Mouse (Mus musculus) C2C12 (cell line): ENCODE measurements around the gene Fhit.

Source experiments
- CEBPB ChIP-seq: IDR thresholded peaks from one replicate; pipeline ENCODE4 v1.6.1; 2011; ENCODE audit warnings: low read depth, mild to moderate bottlenecking, control low read depth, moderate library complexity
- CTCF ChIP-seq: IDR thresholded peaks from one replicate; pipeline ENCODE4 v1.5.1; 2011; ENCODE audit not compliant: control insufficient read depth, insufficient read depth, insufficient read length
- MAX ChIP-seq: IDR thresholded peaks from one replicate; pipeline ENCODE4 v1.6.1; 2011; ENCODE audit warnings: mild to moderate bottlenecking, control low read depth
- MYOD1 ChIP-seq: IDR thresholded peaks from one replicate; pipeline ENCODE4 v1.6.1; 2011; ENCODE audit warnings: low read depth; ENCODE audit not compliant: control insufficient read depth, insufficient read length
- MYOG ChIP-seq: IDR thresholded peaks from one replicate; pipeline ENCODE4 v1.6.1; 2011; ENCODE audit not compliant: control insufficient read depth, insufficient read length; ENCODE audit errors: extremely low read depth
- USF1 ChIP-seq: IDR thresholded peaks from one replicate; pipeline ENCODE4 v1.6.1; 2011; ENCODE audit warnings: low read depth, mild to moderate bottlenecking, control low read depth, moderate library complexity

GRCm38 (mm10) chr14:10514026-10514425 lies 647.8 kb downstream of the Fhit start:
- TF ChIP-seq CTCF, result no peak
- no peak for TF ChIP-seq MAX
- no peak for TF ChIP-seq CEBPB
- no peak for TF ChIP-seq USF1
- TF ChIP-seq MYOG, result no peak
- TF ChIP-seq MYOD1, result no peak
